Mouse (Mus musculus) MEL (cell line): ENCODE data around the gene Pmm2. TPM values are rescaled to one million over a fixed set of nuclear protein-coding genes. Genes with fewer than 3 reads are reported as not detected.

Experiments used
- DNase-seq: peaks from one replicate; pipeline ENCODE4 v3.0.0; 2011; ENCODE audit warnings: low read depth, low spot score
- H3K27ac ChIP-seq: 2 replicates; pipeline ENCODE4 v1.5.1; 2012; ENCODE audit warnings: low read depth, mild to moderate bottlenecking, control low read depth, low read length, moderate library complexity; ENCODE audit not compliant: control insufficient read depth
- H3K27me3 ChIP-seq, 2 experiments: fragments of 150-350 bp in 1 of 2; sonication (generic) in 1 of 2; 2 replicates each; pipeline ENCODE4 v1.6.1; 2012; ENCODE audit warnings: low read length in 2 of 2, mild to moderate bottlenecking in 2 of 2, improper control_type of control experiment in 1 of 2, moderate library complexity in 1 of 2; ENCODE audit not compliant: insufficient read depth in 2 of 2, control insufficient read depth in 1 of 2
- H3K36me3 ChIP-seq, 2 experiments: 2 replicates each; pipeline ENCODE4 v1.6.1; 2012 to 2014; ENCODE audit warnings: low read length in 2 of 2, improper control_type of control experiment in 1 of 2, inconsistent platforms in 1 of 2, mild to moderate bottlenecking in 1 of 2; ENCODE audit not compliant: insufficient read depth in 2 of 2, control insufficient read depth in 1 of 2
- H3K4me1 ChIP-seq, 2 experiments: fragments of 150-350 bp in 1 of 2; sonication (generic) in 1 of 2; 2 replicates each; pipeline ENCODE4 v1.6.1; 2012; ENCODE audit warnings: low read length in 2 of 2, improper control_type of control experiment in 1 of 2, mild to moderate bottlenecking in 1 of 2; ENCODE audit not compliant: insufficient read depth in 2 of 2, control insufficient read depth in 1 of 2
- H3K4me3 ChIP-seq, 2 experiments: fragments of 150-350 bp in 1 of 2; sonication (generic) in 1 of 2; 2 replicates each; pipeline ENCODE4 v1.5.1; 2012; ENCODE audit warnings: low read depth in 2 of 2, low read length in 2 of 2, mild to moderate bottlenecking in 2 of 2, moderate library complexity in 2 of 2, control low read depth in 1 of 2, improper control_type of control experiment in 1 of 2; ENCODE audit not compliant: control insufficient read depth in 1 of 2, insufficient read depth in 1 of 2
- H3K79me2 ChIP-seq: 2 replicates; pipeline ENCODE4 v1.6.1; 2012; ENCODE audit warnings: mild to moderate bottlenecking, low read length, moderate library complexity; ENCODE audit not compliant: control insufficient read depth, poor library complexity, insufficient read depth
- H3K9ac ChIP-seq: 2 replicates; pipeline ENCODE4 v1.6.1; 2012; ENCODE audit warnings: low read depth, mild to moderate bottlenecking, control low read depth, low read length, moderate library complexity; ENCODE audit not compliant: control insufficient read depth, poor library complexity, severe bottlenecking
- H3K9me3 ChIP-seq: fragments of 150-350 bp; sonication (generic); replicated peaks from 2 replicates; pipeline ENCODE4 v1.6.1; 2012; ENCODE audit warnings: mild to moderate bottlenecking, low read length, improper control_type of control experiment, moderate library complexity; ENCODE audit not compliant: insufficient read depth
- BHLHE40 ChIP-seq: IDR thresholded peaks from 2 replicates; pipeline ENCODE4 v1.6.1; 2012; ENCODE audit warnings: low read depth, mild to moderate bottlenecking, inconsistent platforms, low read length, improper control_type of control experiment, borderline replicate concordance
- CHD2 ChIP-seq: IDR thresholded peaks from 2 replicates; pipeline ENCODE4 v1.6.1; 2011; ENCODE audit warnings: low read length, improper control_type of control experiment
- CTCF ChIP-seq, 3 experiments: IDR thresholded peaks in 2 of 3; conservative IDR thresholded peaks in 1 of 3; 2 replicates each; pipeline ENCODE4 v1.5.1; 2011 to 2012; ENCODE audit warnings: low read length in 3 of 3, low read depth in 2 of 3, mild to moderate bottlenecking in 2 of 3, improper control_type of control experiment in 1 of 3, inconsistent platforms in 1 of 3, mixed read lengths in 1 of 3, moderate library complexity in 1 of 3; ENCODE audit not compliant: control insufficient read depth in 1 of 3, insufficient read depth in 1 of 3, poor library complexity in 1 of 3, severe bottlenecking in 1 of 3
- EP300 ChIP-seq, 2 experiments: IDR thresholded peaks; 2 replicates each; pipeline ENCODE4 v1.6.1; 2011; ENCODE audit warnings: improper control_type of control experiment in 2 of 2, low read length in 2 of 2, low read depth in 1 of 2, mild to moderate bottlenecking in 1 of 2
- ETS1 ChIP-seq: IDR thresholded peaks from 2 replicates; pipeline ENCODE4 v1.6.1; 2012; ENCODE audit warnings: low read depth, mild to moderate bottlenecking, inconsistent platforms, low read length, improper control_type of control experiment, moderate library complexity
- GABPA ChIP-seq: IDR thresholded peaks from 2 replicates; pipeline ENCODE4 v1.6.1; 2012; ENCODE audit warnings: low read depth, mild to moderate bottlenecking, inconsistent platforms, low read length, improper control_type of control experiment, moderate library complexity
- GATA1 ChIP-seq: IDR thresholded peaks from 2 replicates; pipeline ENCODE4 v1.6.1; 2011; ENCODE audit warnings: low read depth, low read length, improper control_type of control experiment
- HCFC1 ChIP-seq: IDR thresholded peaks from 2 replicates; pipeline ENCODE4 v1.6.1; 2012; ENCODE audit warnings: low read depth, mild to moderate bottlenecking, inconsistent platforms, low read length, improper control_type of control experiment, moderate library complexity
- JUND ChIP-seq: IDR thresholded peaks from 2 replicates; pipeline ENCODE4 v1.6.1; 2011; ENCODE audit warnings: low read depth, mild to moderate bottlenecking, improper control_type of control experiment, low read length
- MAFK ChIP-seq: IDR thresholded peaks from 2 replicates; pipeline ENCODE4 v1.6.1; 2011; ENCODE audit warnings: low read depth, mild to moderate bottlenecking, low read length, improper control_type of control experiment, borderline replicate concordance
- MAX ChIP-seq: IDR thresholded peaks from 2 replicates; pipeline ENCODE4 v1.6.1; 2011; ENCODE audit warnings: low read length, improper control_type of control experiment
- MAZ ChIP-seq: IDR thresholded peaks from 2 replicates; pipeline ENCODE4 v1.6.1; 2012; ENCODE audit warnings: low read depth, mild to moderate bottlenecking, inconsistent platforms, low read length, improper control_type of control experiment
- MXI1 ChIP-seq: IDR thresholded peaks from 2 replicates; pipeline ENCODE4 v1.6.1; 2011; ENCODE audit warnings: mild to moderate bottlenecking, low read depth, low read length, improper control_type of control experiment
- NELFE ChIP-seq: IDR thresholded peaks from 2 replicates; pipeline ENCODE4 v1.6.1; 2011; ENCODE audit warnings: low read depth, low read length, improper control_type of control experiment
- NRF1 ChIP-seq: IDR thresholded peaks from 2 replicates; pipeline ENCODE4 v1.6.1; 2014; ENCODE audit warnings: low read depth, mild to moderate bottlenecking, inconsistent platforms, low read length, improper control_type of control experiment, moderate library complexity; ENCODE audit not compliant: poor library complexity, insufficient read depth, severe bottlenecking
- POLR2A ChIP-seq, 2 experiments: IDR thresholded peaks; 2 replicates each; pipeline ENCODE4 v1.6.1; 2011 to 2012; ENCODE audit warnings: low read length in 2 of 2, mild to moderate bottlenecking in 2 of 2, control low read depth in 1 of 2, improper control_type of control experiment in 1 of 2, low read depth in 1 of 2, moderate library complexity in 1 of 2; ENCODE audit not compliant: control insufficient read depth in 1 of 2, insufficient read depth in 1 of 2, poor library complexity in 1 of 2
- POLR2AphosphoS2 ChIP-seq: IDR thresholded peaks from 2 replicates; pipeline ENCODE4 v1.6.1; 2011; ENCODE audit warnings: low read length, improper control_type of control experiment
- POLR2AphosphoS5 ChIP-seq: IDR thresholded peaks from 2 replicates; pipeline ENCODE4 v1.6.1; 2012; ENCODE audit warnings: low read depth, borderline replicate concordance, mild to moderate bottlenecking, inconsistent platforms, low read length, moderate library complexity, mixed read lengths
- RAD21 ChIP-seq: IDR thresholded peaks from 2 replicates; pipeline ENCODE4 v1.6.1; 2011; ENCODE audit warnings: mild to moderate bottlenecking, low read depth, low read length, improper control_type of control experiment
- RCOR1 ChIP-seq: IDR thresholded peaks from 2 replicates; pipeline ENCODE4 v1.6.1; 2012; ENCODE audit warnings: low read depth, mild to moderate bottlenecking, inconsistent platforms, low read length, improper control_type of control experiment
- SIN3A ChIP-seq: IDR thresholded peaks from 2 replicates; pipeline ENCODE4 v1.6.1; 2012; ENCODE audit warnings: low read length, improper control_type of control experiment, inconsistent platforms
- SMC3 ChIP-seq: IDR thresholded peaks from 2 replicates; pipeline ENCODE4 v1.6.1; 2011; ENCODE audit warnings: low read depth, low read length, improper control_type of control experiment
- TAL1 ChIP-seq: IDR thresholded peaks from 2 replicates; pipeline ENCODE4 v1.6.1; 2012; ENCODE audit warnings: mild to moderate bottlenecking, inconsistent platforms, low read length, moderate library complexity, mixed read lengths
- TCF12 ChIP-seq: IDR thresholded peaks from 2 replicates; pipeline ENCODE4 v1.6.1; 2014; ENCODE audit warnings: low read depth, mild to moderate bottlenecking, inconsistent platforms, low read length, improper control_type of control experiment, moderate library complexity
- USF1 ChIP-seq: IDR thresholded peaks from 2 replicates; pipeline ENCODE4 v1.6.1; 2014; ENCODE audit warnings: low read depth, mild to moderate bottlenecking, inconsistent platforms, low read length, improper control_type of control experiment, moderate library complexity
- ZKSCAN1 ChIP-seq: IDR thresholded peaks from 2 replicates; pipeline ENCODE4 v1.6.1; 2012; ENCODE audit warnings: low read depth, mild to moderate bottlenecking, inconsistent platforms, low read length, improper control_type of control experiment, moderate library complexity
- ZNF384 ChIP-seq: IDR thresholded peaks from 2 replicates; pipeline ENCODE4 v1.6.1; 2012; ENCODE audit warnings: low read depth, mild to moderate bottlenecking, inconsistent platforms, low read length, improper control_type of control experiment
- polyA plus RNA-seq, 2 experiments: library from polyadenylated mRNA; stranded (reverse) in 1 of 2; unstranded in 1 of 2; fragments of >175 nt in 1 of 2; fragments of >200 nt in 1 of 2; gene quantifications; 2 replicates each; pipeline versions ENCODE4 v1.2.1 to v1.2.4; 2012; ENCODE audit warnings: low replicate concordance in 2 of 2, low read depth in 1 of 2; ENCODE audit not compliant: insufficient read length in 2 of 2, insufficient read depth in 1 of 2, missing spikeins in 1 of 2
- total RNA-seq: library from RNA; depleted of rRNA; stranded (reverse); fragments of 300-350 nt; gene quantifications from 2 replicates; pipeline ENCODE4 v1.2.3, GENCODE M21; 2012

Gene Pmm2
- total and polyA plus RNA-seq, 3 experiments, result 53.4 to 96.0 TPM; not detected in 1

DNA sequence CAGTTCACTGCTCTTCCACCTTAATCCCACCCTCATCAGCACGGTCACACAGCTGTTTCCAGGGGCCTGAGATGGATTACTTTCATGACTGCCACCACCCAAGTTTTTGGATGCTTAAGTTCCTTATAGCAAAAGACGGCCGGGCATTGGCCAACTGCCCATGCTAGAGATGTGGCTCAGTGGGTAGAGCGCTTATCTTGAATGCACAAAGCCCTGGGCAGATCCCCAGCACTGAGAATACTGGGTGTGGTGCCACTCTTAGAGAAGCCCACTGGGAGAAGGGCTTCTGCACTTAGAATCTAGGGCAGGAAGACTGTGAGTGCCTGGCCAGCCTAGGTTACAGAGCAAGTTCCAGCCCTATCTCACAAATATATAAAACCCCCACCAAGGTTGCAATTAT is 41.2 kb downstream of the Pmm2 start:
- Histone ChIP-seq H3K4me3 (no peak overlapping the region), H3K27me3 (no peaks in the 10 kb centered on the region), H3K9me3 (no peaks in the 10 kb centered on the region), H3K9ac (no peak overlapping the region), H3K36me3 (peaks cover 0 to 23% of the 10 kb centered on the region in 2 experiments; a peak in 2 of 4 replicates), H3K4me1 (peaks cover 13 to 34% of the 10 kb centered on the region in 2 experiments), H3K27ac (no peak overlapping the region), H3K79me2 (no peaks in the 10 kb centered on the region)
- TF ChIP-seq NELFE (no peak), ZKSCAN1 (no peak), MAZ (no peak), RAD21 (no peak; the same call in 1 of the 2 replicates), EP300 (IDR thresholded peaks at IDR 0.05; ENCODE audit: low read depth in 1 of 2, low read length in 2 of 2) (peak; percentile 79 to 80), TAL1 (peak; percentile 34; the same call in 1 of the 2 replicates), SMC3 (peak; percentile 35; the same call in 1 of the 2 replicates), GATA1 (peak; percentile 80), RCOR1 (peak; percentile 44; the same call in 1 of the 2 replicates), CTCF (IDR thresholded peaks at IDR 0.05 in 2 of 3, conservative IDR thresholded peaks at IDR 0.05 in 1 of 3; ENCODE audit: control insufficient read depth in 1 of 3, insufficient read depth in 1 of 3, low read depth in 2 of 3, low read length in 3 of 3, poor library complexity in 1 of 3, severe bottlenecking in 1 of 3) (no peak), POLR2AphosphoS2 (no peak), ETS1 (peak; percentile 67), GABPA (no peak), POLR2A (IDR thresholded peaks at IDR 0.05; ENCODE audit: control insufficient read depth in 1 of 2, insufficient read depth in 1 of 2, low read depth in 1 of 2, low read length in 2 of 2, poor library complexity in 1 of 2) (no peak), ZNF384 (no peak), POLR2AphosphoS5 (no peak), TCF12 (peak; percentile 77; the same call in 1 of the 2 replicates), SIN3A (peak; percentile 63; the same call in 1 of the 2 replicates), MXI1 (no peak; the same call in 1 of the 2 replicates), JUND (no peak), MAFK (no peak), CHD2 (no peak), MAX (no peak), HCFC1 (no peak), NRF1 (no peak), BHLHE40 (0 out of 2 replicates have a peak, but pooled peaks have one; percentile 14), USF1 (no peak)
- DNase-seq, result peak; percentile 88
